Mouse (Mus musculus): ENCODE data around the gene Csrnp3. TPM values are rescaled to one million over a fixed set of nuclear protein-coding genes. Genes with fewer than 3 reads are reported as not detected.

The Csrnp3 gene
- total RNA-seq, 2 experiments from 2014 or later: 0.24 to 0.42 TPM

GRCm38 (mm10) chr2:65864778-65865339 is 19.3 kb downstream of the Csrnp3 start:
- intact Hi-C loops (cut with DNase I): no loop called here
- no peak for DNase-seq

GRCm38 (mm10) chr2:65870919-65871582 is 25.5 kb downstream of the Csrnp3 start:
- intact Hi-C loops (cut with DNase I): no loop called here
- no peak for DNase-seq

GRCm38 (mm10) chr2:65891590-65891989 is 46.0 kb downstream of the Csrnp3 start:
- intact Hi-C loops (cut with DNase I): no loop called here
- no peak for DNase-seq

- intact Hi-C loops (cut with DNase I): no loop called here
- no peak for DNase-seq
Measured at GRCm38 (mm10) chr2:65893241-65893640, 47.7 kb downstream of the Csrnp3 start.

GRCm38 (mm10) chr2:65894299-65894698 is 48.7 kb downstream of the Csrnp3 start:
- DNase-seq: no peak
- intact Hi-C loops (cut with DNase I): no loop called here

GRCm38 (mm10) chr2:65896542-65896941 is 51.0 kb downstream of the Csrnp3 start:
- intact Hi-C loops (cut with DNase I): no loop called here
- DNase-seq: peak; percentile 35 to 48

- DNase-seq: peak; percentile 7 to 12
- intact Hi-C loops (cut with DNase I): no loop called here
Measured at GRCm38 (mm10) chr2:65897084-65897483, 51.5 kb downstream of the Csrnp3 start.

- DNase-seq: peak in 1 of 2 experiments; percentile 10
- intact Hi-C loops (cut with DNase I): no loop called here
Measured at GRCm38 (mm10) chr2:65899478-65899877, 53.9 kb downstream of the Csrnp3 start.

- no peak for DNase-seq
- intact Hi-C loops (cut with DNase I): no loop called here
Measured at GRCm38 (mm10) chr2:65908526-65908925, 63.0 kb downstream of the Csrnp3 start.

GRCm38 (mm10) chr2:65909724-65910521 is 64.4 kb downstream of the Csrnp3 start:
- DNase-seq: no peak
- intact Hi-C loops (cut with DNase I): no loop called here

GRCm38 (mm10) chr2:65915994-65916393 is 70.4 kb downstream of the Csrnp3 start:
- intact Hi-C loops (cut with DNase I): no loop called here
- DNase-seq: no peak

GRCm38 (mm10) chr2:65920651-65921412 is 75.3 kb downstream of the Csrnp3 start:
- no peak for DNase-seq
- intact Hi-C loops (cut with DNase I): no loop called here

GRCm38 (mm10) chr2:65925363-65925941 is 79.9 kb downstream of the Csrnp3 start:
- intact Hi-C loops (cut with DNase I): no loop called here
- DNase-seq: no peak

GRCm38 (mm10) chr2:65926935-65927708 is 81.6 kb downstream of the Csrnp3 start:
- intact Hi-C loops (cut with DNase I): no loop called here
- DNase-seq: no peak

- intact Hi-C loops (cut with DNase I): no loop called here
Measured at GRCm38 (mm10) chr2:65929286-65929685, 83.7 kb downstream of the Csrnp3 start.

GRCm38 (mm10) chr2:65929927-65930326 is 84.4 kb downstream of the Csrnp3 start:
- no peak for DNase-seq
- intact Hi-C loops (cut with DNase I): no loop called here

More at GRCm38 (mm10) chr2:65929286-65929685, 83.7 kb downstream of the Csrnp3 start:
- DNase-seq: no peak

GRCm38 (mm10) chr2:65931313-65931712 is 85.7 kb downstream of the Csrnp3 start:
- DNase-seq: no peak
- intact Hi-C loops (cut with DNase I): no loop called here

- intact Hi-C loops (cut with DNase I): no loop called here
- DNase-seq: peak; percentile 49 to 53
Measured at GRCm38 (mm10) chr2:65931841-65932311, 86.3 kb downstream of the Csrnp3 start.

GRCm38 (mm10) chr2:65934099-65934498 is 88.5 kb downstream of the Csrnp3 start:
- intact Hi-C loops (cut with DNase I): no loop called here
- DNase-seq: no peak

- intact Hi-C loops (cut with DNase I): no loop called here
- no peak for DNase-seq
Measured at GRCm38 (mm10) chr2:65938900-65939299, 93.3 kb downstream of the Csrnp3 start.
